Mouse (Mus musculus): ENCODE results near the gene Tmem82. TPM values are rescaled to one million over a fixed set of nuclear protein-coding genes. Genes with fewer than 3 reads are reported as not detected.
"Not testable (repeated sequence)": the region's sequence is repeated elsewhere in the genome, so short reads cannot be mapped to it uniquely, and the experiment has no call there.

Gene Tmem82
- polyA plus RNA-seq, 1 experiment, result 3.3 TPM

- TF ChIP-seq POLR2A (IDR thresholded peaks at IDR 0.05; ENCODE audit: borderline replicate concordance, low read depth, low read length) (no peak), CTCF (IDR thresholded peaks at IDR 0.05; ENCODE audit: low read depth, low read length) (no peak)
- peaks cover 31% of the 10 kb centered on the region for H3K4me1 ChIP-seq (ENCODE audit: control insufficient read depth, insufficient read depth, low read length)
- peak overlapping the region; percentile 53 for H3K27ac ChIP-seq (ENCODE audit: insufficient read depth, low read depth, low read length)
- no peak overlapping the region for H3K4me3 ChIP-seq (ENCODE audit: insufficient read depth, low read length)
Measured at GRCm38 (mm10) chr4:141572668-141573358, 45.6 kb downstream of the Tmem82 start.

GRCm38 (mm10) chr4:141571934-141572333, 46.5 kb downstream of the Tmem82 start:
- Histone ChIP-seq H3K27ac (ENCODE audit: insufficient read depth, low read depth, low read length) (no peak overlapping the region), H3K4me3 (ENCODE audit: insufficient read depth, low read length) (no peak overlapping the region), H3K4me1 (ENCODE audit: control insufficient read depth, insufficient read depth, low read length) (peaks cover 31% of the 10 kb centered on the region)
- TF ChIP-seq CTCF (IDR thresholded peaks at IDR 0.05; ENCODE audit: low read depth, low read length) (no peak), POLR2A (IDR thresholded peaks at IDR 0.05; ENCODE audit: borderline replicate concordance, low read depth, low read length) (no peak)

GRCm38 (mm10) chr4:141571337-141571739, 47.1 kb downstream of the Tmem82 start:
- TF ChIP-seq POLR2A (IDR thresholded peaks at IDR 0.05; ENCODE audit: borderline replicate concordance, low read depth, low read length) (no peak), CTCF (IDR thresholded peaks at IDR 0.05; ENCODE audit: low read depth, low read length) (no peak)
- Histone ChIP-seq H3K4me3 (ENCODE audit: insufficient read depth, low read length) (no peak overlapping the region), H3K4me1 (ENCODE audit: control insufficient read depth, insufficient read depth, low read length) (peaks cover 31% of the 10 kb centered on the region), H3K27ac (ENCODE audit: insufficient read depth, low read depth, low read length) (no peak overlapping the region)

GRCm38 (mm10) chr4:141570821-141571220, 47.6 kb downstream of the Tmem82 start:
- Histone ChIP-seq H3K4me1 (ENCODE audit: control insufficient read depth, insufficient read depth, low read length) (peaks cover 31% of the 10 kb centered on the region), H3K27ac (ENCODE audit: insufficient read depth, low read depth, low read length) (no peak overlapping the region), H3K4me3 (ENCODE audit: insufficient read depth, low read length) (no peak overlapping the region)
- no peak for TF ChIP-seq POLR2A (IDR thresholded peaks at IDR 0.05; ENCODE audit: borderline replicate concordance, low read depth, low read length)
- TF ChIP-seq CTCF (IDR thresholded peaks at IDR 0.05; ENCODE audit: low read depth, low read length), result no peak

GRCm38 (mm10) chr4:141570004-141570403, 48.4 kb downstream of the Tmem82 start:
- no peak overlapping the region for H3K4me3 ChIP-seq (ENCODE audit: insufficient read depth, low read length)
- H3K4me1 ChIP-seq (ENCODE audit: control insufficient read depth, insufficient read depth, low read length), result peaks cover 29% of the 10 kb centered on the region
- no peak overlapping the region for H3K27ac ChIP-seq (ENCODE audit: insufficient read depth, low read depth, low read length)
- no peak for TF ChIP-seq CTCF (IDR thresholded peaks at IDR 0.05; ENCODE audit: low read depth, low read length)
- TF ChIP-seq POLR2A (IDR thresholded peaks at IDR 0.05; ENCODE audit: borderline replicate concordance, low read depth, low read length), result no peak

- H3K4me1 ChIP-seq (ENCODE audit: control insufficient read depth, insufficient read depth, low read length), result peaks cover 25% of the 10 kb centered on the region
- no peak overlapping the region for H3K4me3 ChIP-seq (ENCODE audit: insufficient read depth, low read length)
- H3K27ac ChIP-seq (ENCODE audit: insufficient read depth, low read depth, low read length), result no peak overlapping the region
- TF ChIP-seq POLR2A (IDR thresholded peaks at IDR 0.05; ENCODE audit: borderline replicate concordance, low read depth, low read length) (no peak), CTCF (IDR thresholded peaks at IDR 0.05; ENCODE audit: low read depth, low read length) (no peak)
Measured at GRCm38 (mm10) chr4:141568966-141569365, 49.5 kb downstream of the Tmem82 start.

- not testable (repeated sequence) for H3K4me1 ChIP-seq (ENCODE audit: control insufficient read depth, insufficient read depth, low read length); H3K27ac ChIP-seq (ENCODE audit: insufficient read depth, low read depth, low read length); H3K4me3 ChIP-seq (ENCODE audit: insufficient read depth, low read length)
Measured at GRCm38 (mm10) chr4:141567174-141567573, 51.3 kb downstream of the Tmem82 start.

GRCm38 (mm10) chr4:141566187-141566586, 52.2 kb downstream of the Tmem82 start:
- Histone ChIP-seq H3K27ac (ENCODE audit: insufficient read depth, low read depth, low read length) (no peak overlapping the region), H3K4me1 (ENCODE audit: control insufficient read depth, insufficient read depth, low read length) (peaks cover 6% of the 10 kb centered on the region), H3K4me3 (ENCODE audit: insufficient read depth, low read length) (no peak overlapping the region)
- TF ChIP-seq CTCF (IDR thresholded peaks at IDR 0.05; ENCODE audit: low read depth, low read length) (no peak), POLR2A (IDR thresholded peaks at IDR 0.05; ENCODE audit: borderline replicate concordance, low read depth, low read length) (no peak)

- no peak overlapping the region for H3K4me3 ChIP-seq (ENCODE audit: insufficient read depth, low read length)
- H3K27ac ChIP-seq (ENCODE audit: insufficient read depth, low read depth, low read length), result no peak overlapping the region
- H3K4me1 ChIP-seq (ENCODE audit: control insufficient read depth, insufficient read depth, low read length), result peaks cover 5% of the 10 kb centered on the region
- TF ChIP-seq POLR2A (IDR thresholded peaks at IDR 0.05; ENCODE audit: borderline replicate concordance, low read depth, low read length) (no peak), CTCF (IDR thresholded peaks at IDR 0.05; ENCODE audit: low read depth, low read length) (no peak)
Measured at GRCm38 (mm10) chr4:141565325-141565724, 53.1 kb downstream of the Tmem82 start.

GRCm38 (mm10) chr4:141564660-141565059, 53.8 kb downstream of the Tmem82 start:
- TF ChIP-seq POLR2A (IDR thresholded peaks at IDR 0.05; ENCODE audit: borderline replicate concordance, low read depth, low read length) (no peak), CTCF (IDR thresholded peaks at IDR 0.05; ENCODE audit: low read depth, low read length) (no peak)
- H3K4me1 ChIP-seq (ENCODE audit: control insufficient read depth, insufficient read depth, low read length), result peaks cover 8% of the 10 kb centered on the region
- H3K27ac ChIP-seq (ENCODE audit: insufficient read depth, low read depth, low read length), result no peak overlapping the region

More at GRCm38 (mm10) chr4:141564660-141565059, 53.8 kb downstream of the Tmem82 start:
- no peak overlapping the region for H3K4me3 ChIP-seq (ENCODE audit: insufficient read depth, low read length)

Measured in bone marrow macrophage, adult 2 months (primary cell).